Mouse (Mus musculus) heart, adult 2 months (tissue): ENCODE measurements around the gene Rhobtb1. TPM values are rescaled to one million over a fixed set of nuclear protein-coding genes. Genes with fewer than 3 reads are reported as not detected.

Experiments
- DNase-seq, 2 experiments: peaks; one replicate each; pipeline ENCODE4 v3.0.0; 2021
- H3K27ac ChIP-seq: fragments of 200-600 bp; 2 replicates; pipeline ENCODE4 v1.8.1; 2022
- H3K27me3 ChIP-seq: fragments of 200-500 bp; 2 replicates; pipeline ENCODE4 v1.6.1; 2012; ENCODE audit warnings: mild to moderate bottlenecking, low read length, inconsistent platforms, mixed read lengths; ENCODE audit not compliant: control insufficient read depth, insufficient read depth
- H3K36me3 ChIP-seq: fragments of 200-500 bp; 2 replicates; pipeline ENCODE4 v1.6.1; 2012; ENCODE audit warnings: low read length, inconsistent platforms; ENCODE audit not compliant: control insufficient read depth, insufficient read depth
- H3K4me1 ChIP-seq: fragments of 200-500 bp; 2 replicates; pipeline ENCODE4 v1.6.1; 2011; ENCODE audit warnings: low read length; ENCODE audit not compliant: control insufficient read depth, insufficient read depth
- H3K4me3 ChIP-seq: fragments of 200-600 bp; 2 replicates; pipeline ENCODE4 v1.8.1; 2022
- H3K79me2 ChIP-seq: fragments of 200-500 bp; replicated peaks from 2 replicates; pipeline ENCODE4 v1.6.1; 2012; ENCODE audit warnings: mild to moderate bottlenecking, inconsistent platforms, low read length, moderate library complexity, mixed read lengths; ENCODE audit not compliant: control insufficient read depth, insufficient read depth
- H3K9ac ChIP-seq: fragments of 200-500 bp; 2 replicates; pipeline ENCODE4 v1.6.1; 2012; ENCODE audit warnings: low read depth, mild to moderate bottlenecking, control low read depth, inconsistent platforms, low read length, mixed read lengths
- CTCF ChIP-seq: fragments of 200-600 bp; IDR thresholded peaks from 2 replicates; pipeline ENCODE4 v1.8.1; 2022; ENCODE audit warnings: antibody characterized with exemption, mild to moderate bottlenecking, moderate library complexity
- EP300 ChIP-seq: fragments of 200-500 bp; IDR thresholded peaks from 2 replicates; pipeline ENCODE4 v1.6.1; 2011; ENCODE audit warnings: low read depth, low read length, control low read depth; ENCODE audit not compliant: insufficient read depth
- POLR2A ChIP-seq: fragments of 200-500 bp; IDR thresholded peaks from 2 replicates; pipeline ENCODE4 v1.6.1; 2011; ENCODE audit warnings: mild to moderate bottlenecking, low read depth, low read length, control low read depth; ENCODE audit not compliant: insufficient read depth
- WGBS: fragments of 180-500 bp; shearing (Covaris S2); methylation state at CpG from one replicate; pipeline ENCODE4 v1.1.7; 2018; 5-methylcytosine and 5-hydroxymethylcytosine counted together
- intact Hi-C: fragments of 180-260 bp; cut with DNase I; formaldehyde crosslinking; loops from one replicate; pipeline ENCODE4 v1.15.1; 2025
- polyA plus RNA-seq: library from polyadenylated mRNA; depleted of rRNA; stranded (reverse); fragments of >200 nt; gene quantifications from 2 replicates; pipeline ENCODE4 v1.2.3, GENCODE M21; 2012
- total RNA-seq, 2 experiments: library from RNA; stranded (reverse); gene quantifications; 2 replicates each; pipeline ENCODE4 v1.2.3; 2021

The Rhobtb1 gene
- total and polyA plus RNA-seq, 3 experiments = 65.5 to 160 (median 123) TPM

DNA sequence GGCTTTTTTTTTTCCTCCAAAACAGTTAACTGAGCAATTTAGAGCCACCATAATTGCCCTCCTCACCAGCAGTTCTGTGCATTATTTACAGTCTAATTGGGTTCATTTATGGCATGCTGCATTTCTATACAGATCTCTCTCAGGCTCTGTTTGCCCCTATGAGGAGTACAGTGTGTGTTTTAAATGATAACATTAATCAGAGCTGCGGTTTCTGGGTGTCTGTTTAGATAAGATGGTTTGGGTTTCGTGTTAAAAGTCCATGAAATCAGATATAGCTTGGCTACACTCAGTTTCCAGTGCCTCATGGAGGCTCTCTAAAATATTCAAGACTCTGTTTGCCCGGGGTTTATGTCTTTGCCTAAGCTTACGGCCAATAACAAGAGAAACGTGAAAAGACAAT is 104.4 kb downstream of the Rhobtb1 start:
- TF ChIP-seq EP300 = no peak
- TF ChIP-seq CTCF = no peak
- no peak for TF ChIP-seq POLR2A
- Histone ChIP-seq H3K79me2 (peaks cover 1% of the 10 kb centered on the region; the same call in 1 of the 2 replicates), H3K27ac (peak overlapping the region; percentile 29; the same call in 1 of the 2 replicates), H3K4me1 (peaks cover 30% of the 10 kb centered on the region), H3K36me3 (peaks cover 35% of the 10 kb centered on the region), H3K27me3 (no peaks in the 10 kb centered on the region), H3K9ac (no peak overlapping the region), H3K4me3 (no peak overlapping the region)
- WGBS = 58% methylated on average over 5 of the region's 5 CpGs
- intact Hi-C loops = loop anchor here (2.0 kb wide), 1 partner anchor 43 kb away; the partner anchor contains the start of gene A930033H14Rik
- DNase-seq = no peak

DNA sequence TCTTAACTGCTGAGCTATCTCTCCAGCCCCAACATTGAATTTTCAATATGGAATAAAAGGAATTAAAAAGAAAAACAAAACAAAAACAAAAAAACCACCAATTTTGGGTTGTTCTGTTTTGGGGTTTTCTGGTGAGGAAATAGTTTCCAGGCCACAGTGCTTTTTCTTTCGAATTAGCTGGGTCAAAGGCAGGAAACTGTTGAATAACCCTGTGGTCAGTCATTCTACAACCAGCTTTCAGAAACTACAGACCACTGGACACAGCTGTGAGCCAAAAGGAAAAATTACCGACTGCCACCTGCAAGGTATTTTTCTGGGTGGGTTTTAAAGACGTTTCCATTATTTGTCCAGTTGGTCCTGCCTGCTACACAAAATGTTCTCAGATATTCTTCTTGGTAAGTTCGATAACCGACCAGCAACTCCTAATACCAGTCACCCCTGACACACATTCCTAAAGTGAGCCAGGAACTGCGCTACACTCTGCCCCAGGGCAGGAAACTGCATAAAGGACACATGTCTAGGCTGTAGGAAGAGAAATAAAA is 106.4 kb downstream of the Rhobtb1 start:
- no peak for DNase-seq
- no peaks in the 10 kb centered on the region for H3K27me3 ChIP-seq
- no peak overlapping the region for H3K4me3 ChIP-seq
- H3K4me1 ChIP-seq = peaks cover 30% of the 10 kb centered on the region
- no peaks in the 10 kb centered on the region; the same call in 1 of the 2 replicates for H3K79me2 ChIP-seq
- H3K36me3 ChIP-seq = peaks cover 36% of the 10 kb centered on the region
- intact Hi-C loops = no loop called here
- TF ChIP-seq POLR2A (no peak), CTCF (no peak)
- H3K9ac ChIP-seq = no peak overlapping the region
- H3K27ac ChIP-seq = peak overlapping the region; percentile 75
- WGBS = 28% methylated on average over 6 of the region's 6 CpGs

DNA sequence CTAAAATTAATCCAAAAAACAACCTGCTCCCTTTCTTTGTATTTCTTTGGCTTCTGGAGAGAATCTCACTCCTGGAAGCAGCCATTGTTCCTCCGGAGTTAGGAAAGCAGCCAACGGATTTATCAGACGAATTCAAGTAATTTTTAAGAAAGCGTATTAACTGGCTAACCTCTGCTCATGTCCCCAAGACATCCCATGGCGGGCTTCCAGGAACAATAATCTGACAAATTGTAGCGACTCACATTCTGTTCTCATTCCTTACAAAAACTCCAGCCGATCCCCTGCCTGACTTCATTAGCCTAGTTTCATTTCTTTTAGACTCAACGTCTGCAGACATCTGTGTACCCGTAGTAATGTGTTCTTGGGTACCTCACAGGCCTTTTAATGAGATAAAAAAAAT is 107.4 kb downstream of the Rhobtb1 start:
- Histone ChIP-seq H3K4me3 (no peak overlapping the region), H3K27ac (peak overlapping the region; percentile 75), H3K27me3 (no peaks in the 10 kb centered on the region), H3K4me1 (peaks cover 24% of the 10 kb centered on the region), H3K79me2 (no peaks in the 10 kb centered on the region; the same call in 1 of the 2 replicates), H3K9ac (no peak overlapping the region), H3K36me3 (peaks cover 34% of the 10 kb centered on the region)
- 32% methylated on average over 9 of the region's 9 CpGs for WGBS
- peak in 1 of 2 experiments; percentile 61 for DNase-seq
- intact Hi-C loops = no loop called here
- TF ChIP-seq CTCF = no peak
- no peak for TF ChIP-seq POLR2A
- no peak for TF ChIP-seq EP300

DNA sequence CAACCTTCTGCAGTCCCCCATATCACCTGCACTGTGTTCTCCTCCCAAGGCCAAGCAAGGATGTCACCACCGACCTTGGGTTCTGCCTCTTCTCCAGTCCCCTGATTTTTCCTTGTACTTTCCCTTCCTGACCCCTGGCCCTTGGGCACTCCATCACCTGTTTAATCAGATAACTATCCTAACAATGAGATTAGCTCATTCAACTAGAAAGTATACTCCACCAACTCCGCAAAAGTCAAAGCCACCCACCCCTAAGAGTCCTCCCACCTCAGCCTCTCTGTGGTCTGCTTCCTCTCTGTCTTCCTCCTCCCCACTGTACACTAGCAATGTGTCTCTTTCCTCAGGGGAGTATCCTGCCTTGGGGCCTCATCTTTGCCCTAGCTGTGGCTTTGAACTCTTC is 107.9 kb downstream of the Rhobtb1 start:
- peak overlapping the region; percentile 75 for H3K27ac ChIP-seq
- no peak overlapping the region for H3K4me3 ChIP-seq
- DNase-seq = no peak
- H3K27me3 ChIP-seq = no peaks in the 10 kb centered on the region
- TF ChIP-seq CTCF (no peak), EP300 (no peak; the same call in 1 of the 2 replicates), POLR2A (no peak)
- intact Hi-C loops = no loop called here
- H3K4me1 ChIP-seq = peaks cover 21% of the 10 kb centered on the region
- H3K9ac ChIP-seq = no peak overlapping the region
- WGBS = 31% methylated on average over 2 of the region's 2 CpGs
- H3K36me3 ChIP-seq = peaks cover 32% of the 10 kb centered on the region
- H3K79me2 ChIP-seq = no peaks in the 10 kb centered on the region; the same call in 1 of the 2 replicates

DNA sequence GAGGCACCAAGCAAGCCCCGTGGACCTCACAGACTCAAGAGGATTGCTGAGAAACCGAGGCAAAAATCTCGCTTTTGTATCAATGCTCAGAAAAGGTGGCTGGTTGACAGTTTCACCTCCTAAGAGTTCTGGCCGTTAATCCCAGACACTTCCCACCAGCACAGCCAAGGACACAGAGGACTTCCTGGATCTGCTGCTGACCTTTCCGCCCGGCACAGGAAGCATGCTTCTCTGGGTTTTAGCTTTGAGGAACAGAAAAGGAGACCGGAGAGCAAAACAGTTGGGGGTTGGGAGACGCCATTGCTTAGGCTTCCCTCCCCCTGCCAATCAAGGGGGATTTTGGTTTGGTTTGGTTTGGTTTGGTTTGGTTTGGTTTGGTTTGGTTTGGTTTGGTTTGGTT is 108.7 kb downstream of the Rhobtb1 start:
- H3K27ac ChIP-seq = peak overlapping the region; percentile 75
- 39% methylated on average over 8 of the region's 8 CpGs for WGBS
- peaks cover 36% of the 10 kb centered on the region for H3K36me3 ChIP-seq
- peaks cover 19% of the 10 kb centered on the region for H3K4me1 ChIP-seq
- H3K79me2 ChIP-seq = no peaks in the 10 kb centered on the region; the same call in 1 of the 2 replicates
- peak; percentile 52 to 59 for DNase-seq
- no peak overlapping the region for H3K4me3 ChIP-seq
- H3K27me3 ChIP-seq = no peaks in the 10 kb centered on the region
- intact Hi-C loops = no loop called here
- TF ChIP-seq EP300 (peak; percentile 76; the same call in 1 of the 2 replicates), POLR2A (no peak)
- H3K9ac ChIP-seq = no peak overlapping the region

DNA sequence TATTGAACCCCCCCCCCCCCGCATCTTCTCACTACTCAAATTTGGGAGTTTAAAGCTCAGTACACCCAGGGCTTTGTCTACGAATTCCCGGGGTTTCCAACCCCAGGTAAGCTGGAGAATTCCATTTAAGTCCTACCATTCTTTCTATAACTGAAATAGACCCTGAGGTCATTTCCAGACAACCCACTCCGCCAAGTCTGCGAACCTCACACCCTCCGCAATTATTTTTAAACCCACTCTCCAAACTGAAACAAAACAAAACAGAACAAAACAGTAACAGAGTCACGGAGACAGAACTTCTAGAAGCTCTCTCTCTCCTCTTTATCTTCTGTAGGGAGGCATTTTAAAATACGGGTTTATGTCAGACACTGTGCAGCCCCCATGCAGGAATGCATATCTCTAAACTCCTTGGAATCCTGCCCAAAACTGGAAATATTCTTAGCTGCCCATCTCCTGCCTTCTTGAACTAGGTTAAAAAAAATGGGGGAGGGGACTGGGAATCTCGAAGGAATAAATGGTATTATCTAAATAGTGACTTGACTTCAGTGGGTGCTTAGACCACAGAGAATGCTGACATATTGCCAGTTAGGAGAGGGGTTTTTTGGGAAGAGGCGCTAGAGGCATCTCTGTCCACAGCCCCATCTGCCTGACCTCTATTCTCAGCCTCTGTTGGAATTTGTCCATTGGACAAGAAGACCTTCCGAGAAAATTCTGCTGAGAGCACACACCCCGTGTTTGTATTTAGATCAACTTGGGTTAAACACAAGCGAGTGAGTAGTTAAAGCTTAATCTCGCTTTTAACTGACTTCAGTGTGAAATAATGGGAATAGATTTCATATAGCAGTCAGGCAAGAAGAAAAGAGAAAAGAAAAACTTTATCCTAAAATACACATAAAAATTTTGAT is 111.9 kb downstream of the Rhobtb1 start:
- H3K79me2 ChIP-seq = no peaks in the 10 kb centered on the region
- intact Hi-C loops = no loop called here
- H3K4me1 ChIP-seq = peaks cover 17% of the 10 kb centered on the region
- no peak for DNase-seq
- H3K27me3 ChIP-seq = no peaks in the 10 kb centered on the region
- peak overlapping the region; percentile 63 for H3K27ac ChIP-seq
- H3K4me3 ChIP-seq = no peak overlapping the region
- H3K36me3 ChIP-seq = peaks cover 45% of the 10 kb centered on the region
- 22% methylated on average over 14 of the region's 14 CpGs for WGBS
- TF ChIP-seq POLR2A = no peak
- TF ChIP-seq EP300 = no peak
- no peak for TF ChIP-seq CTCF
- peak overlapping the region; percentile 20; the same call in 1 of the 2 replicates for H3K9ac ChIP-seq
